Mouse (Mus musculus) kidney, adult 2 months (tissue): ENCODE results near the gene Tspan14. TPM values are rescaled to one million over a fixed set of nuclear protein-coding genes. Genes with fewer than 3 reads are reported as not detected.
A peak's percentile ranks its signal among the peaks of the same experiment; 100 is the strongest.

Source experiments
- DNase-seq: peaks from one replicate; pipeline ENCODE4 v3.0.0; 2021
- H3K27ac ChIP-seq: fragments of 200-500 bp; 2 replicates; pipeline ENCODE4 v1.5.1; 2012; ENCODE audit warnings: low read depth, low read length, control low read depth, inconsistent platforms; ENCODE audit not compliant: insufficient read depth
- H3K27me3 ChIP-seq: fragments of 200-500 bp; replicated peaks from 2 replicates; pipeline ENCODE4 v1.6.1; 2012; ENCODE audit warnings: mild to moderate bottlenecking, moderate library complexity, low read length, inconsistent platforms; ENCODE audit not compliant: control insufficient read depth, insufficient read depth
- H3K36me3 ChIP-seq: fragments of 200-500 bp; 2 replicates; pipeline ENCODE4 v1.6.1; 2012; ENCODE audit warnings: mild to moderate bottlenecking, moderate library complexity, low read length, inconsistent platforms; ENCODE audit not compliant: control insufficient read depth, insufficient read depth
- H3K4me1 ChIP-seq: fragments of 200-500 bp; 2 replicates; pipeline ENCODE4 v1.6.1; 2011; ENCODE audit warnings: low read length; ENCODE audit not compliant: control insufficient read depth, insufficient read depth
- H3K4me3 ChIP-seq: fragments of 200-500 bp; 2 replicates; pipeline ENCODE4 v1.5.1; 2011; ENCODE audit warnings: mild to moderate bottlenecking, low read depth, low read length, control low read depth; ENCODE audit not compliant: insufficient read depth
- CTCF ChIP-seq: fragments of 200-500 bp; conservative IDR thresholded peaks from 2 replicates; pipeline ENCODE4 v1.5.1; 2011; ENCODE audit warnings: low read depth, mild to moderate bottlenecking, control low read depth, low read length, moderate library complexity, mixed read lengths; ENCODE audit not compliant: insufficient read depth, insufficient read length
- POLR2A ChIP-seq: fragments of 200-500 bp; IDR thresholded peaks from one replicate; pipeline ENCODE4 v1.6.1; 2011; ENCODE audit warnings: low read depth, low read length, control low read depth
- WGBS: fragments of 180-500 bp; shearing (Covaris S2); methylation state at CpG from one replicate; pipeline ENCODE4 v1.1.7; 2018; 5-methylcytosine and 5-hydroxymethylcytosine counted together
- polyA plus RNA-seq: library from polyadenylated mRNA; depleted of rRNA; stranded (reverse); fragments of >200 nt; gene quantifications from 2 replicates; pipeline ENCODE4 v1.2.3, GENCODE M21; 2012

Tspan14 gene
- polyA plus RNA-seq, 1 experiment, result 121 TPM

DNA sequence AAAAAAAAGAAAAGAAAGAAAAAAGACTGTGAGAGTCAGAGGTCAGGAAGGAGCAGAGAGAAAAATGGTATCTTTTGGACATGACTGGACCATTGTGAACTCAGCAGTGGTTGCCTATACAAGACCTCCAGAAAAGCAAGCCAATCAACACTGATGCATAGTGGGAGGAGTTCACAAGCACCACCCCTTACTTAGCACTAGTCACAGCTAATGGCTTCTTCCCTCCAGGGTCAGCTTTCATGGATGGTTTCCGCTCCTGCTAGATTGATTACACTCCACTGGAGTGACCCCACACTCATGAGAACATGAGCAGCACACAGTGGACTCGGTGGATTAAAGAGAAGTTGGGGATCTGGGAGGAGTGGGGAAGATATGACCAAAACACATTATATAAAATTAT lies 66.3 kb downstream of the Tspan14 start:
- Histone ChIP-seq H3K27ac (no peak overlapping the region), H3K4me1 (peaks cover 16% of the 10 kb centered on the region), H3K36me3 (no peaks in the 10 kb centered on the region), H3K27me3 (no peaks in the 10 kb centered on the region), H3K4me3 (no peak overlapping the region)
- 35% methylated on average over 2 of the region's 2 CpGs for WGBS
- TF ChIP-seq CTCF, result no peak
- no peak for DNase-seq

DNA sequence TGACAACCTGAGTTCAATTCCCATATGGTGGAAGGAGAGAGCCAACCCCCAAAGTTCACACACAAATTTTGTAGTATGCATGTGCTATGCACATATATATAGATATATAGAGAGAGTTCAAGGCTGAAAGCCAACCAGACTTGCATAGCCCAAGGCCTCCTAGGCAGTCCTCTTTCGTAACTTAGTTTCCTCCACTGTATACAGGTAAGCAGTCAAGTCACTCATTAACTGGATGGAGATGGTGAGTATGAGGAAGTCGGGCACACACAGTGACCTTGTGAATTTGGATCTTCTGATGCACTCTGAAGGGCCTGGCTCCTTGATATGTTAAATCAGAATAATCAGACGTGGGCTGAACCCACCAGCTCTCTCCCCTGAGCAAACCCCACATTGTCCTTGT lies 68.7 kb downstream of the Tspan14 start:
- no peak overlapping the region; the same call in 1 of the 2 replicates for H3K27ac ChIP-seq
- H3K36me3 ChIP-seq, result no peaks in the 10 kb centered on the region
- H3K4me1 ChIP-seq, result peaks cover 12% of the 10 kb centered on the region
- no peaks in the 10 kb centered on the region for H3K27me3 ChIP-seq
- no peak overlapping the region for H3K4me3 ChIP-seq
- TF ChIP-seq POLR2A (no peak), CTCF (no peak)
- 47% methylated on average over 3 of the region's 3 CpGs for WGBS
- no peak for DNase-seq

DNA sequence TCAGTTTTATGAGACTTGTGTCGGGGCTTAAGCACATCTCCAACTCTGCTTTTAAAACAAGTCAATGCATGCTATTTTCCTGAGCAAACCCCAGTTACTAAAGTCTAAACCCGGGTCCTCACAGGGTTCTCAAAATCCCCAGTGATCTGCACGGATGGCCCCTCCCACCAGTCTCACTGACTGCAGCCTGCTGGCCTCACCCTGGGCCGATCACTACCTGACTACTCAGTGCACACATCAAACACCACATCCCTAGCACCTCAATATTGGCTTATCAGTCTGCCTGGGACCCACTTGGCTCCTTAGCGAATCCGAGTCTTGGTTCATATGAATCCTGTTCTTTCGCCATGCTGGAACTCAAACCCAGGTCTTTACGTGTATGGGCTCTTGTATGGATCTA lies 70.9 kb downstream of the Tspan14 start:
- no peaks in the 10 kb centered on the region for H3K36me3 ChIP-seq
- DNase-seq, result no peak
- no peak for TF ChIP-seq POLR2A
- TF ChIP-seq CTCF, result no peak
- H3K4me3 ChIP-seq, result no peak overlapping the region
- H3K27ac ChIP-seq, result no peak overlapping the region
- H3K4me1 ChIP-seq, result peaks cover 10% of the 10 kb centered on the region
- H3K27me3 ChIP-seq, result no peaks in the 10 kb centered on the region
- WGBS, result 74% methylated on average over 8 of the region's 8 CpGs

DNA sequence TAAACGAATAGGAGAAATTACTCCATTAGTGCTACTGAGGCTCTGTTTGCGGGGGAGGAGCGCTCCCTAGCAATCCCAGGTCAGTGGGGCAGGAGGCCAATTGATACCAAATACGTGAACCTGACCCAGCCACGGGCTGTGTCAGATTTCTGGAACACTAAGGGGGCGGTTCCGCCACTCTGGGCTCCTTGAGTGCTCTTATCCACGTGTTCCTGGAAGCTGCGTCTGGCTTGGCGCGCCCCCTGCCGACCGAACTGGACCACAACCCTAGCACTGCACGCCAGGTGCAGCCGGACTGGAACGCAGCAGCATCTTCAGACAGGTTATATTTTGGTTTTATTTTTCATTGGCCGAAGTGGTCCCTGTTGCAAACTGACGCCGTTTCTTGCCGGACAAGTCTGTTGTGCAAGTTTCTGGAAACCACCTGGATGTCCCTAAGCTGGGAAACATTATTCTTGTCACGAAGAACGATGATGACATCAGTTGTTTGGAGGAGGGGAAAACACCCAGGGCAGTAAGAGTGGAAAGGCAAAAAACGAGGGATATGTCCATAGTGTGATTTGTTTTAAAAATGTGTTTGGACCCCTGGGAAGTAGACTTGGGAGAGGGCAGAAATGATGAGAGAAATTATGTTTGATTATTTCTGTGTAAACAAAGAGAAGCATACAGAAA lies 71.9 kb downstream of the Tspan14 start:
- peaks cover 4% of the 10 kb centered on the region; the same call in 1 of the 2 replicates for H3K4me1 ChIP-seq
- H3K27me3 ChIP-seq, result no peaks in the 10 kb centered on the region
- DNase-seq, result peak; percentile 85
- no peak overlapping the region for H3K27ac ChIP-seq
- TF ChIP-seq CTCF (peak; percentile 90), POLR2A (no peak)
- no peak overlapping the region for H3K4me3 ChIP-seq
- H3K36me3 ChIP-seq, result no peaks in the 10 kb centered on the region
- WGBS, result 6% methylated on average over 23 of the region's 23 CpGs

DNA sequence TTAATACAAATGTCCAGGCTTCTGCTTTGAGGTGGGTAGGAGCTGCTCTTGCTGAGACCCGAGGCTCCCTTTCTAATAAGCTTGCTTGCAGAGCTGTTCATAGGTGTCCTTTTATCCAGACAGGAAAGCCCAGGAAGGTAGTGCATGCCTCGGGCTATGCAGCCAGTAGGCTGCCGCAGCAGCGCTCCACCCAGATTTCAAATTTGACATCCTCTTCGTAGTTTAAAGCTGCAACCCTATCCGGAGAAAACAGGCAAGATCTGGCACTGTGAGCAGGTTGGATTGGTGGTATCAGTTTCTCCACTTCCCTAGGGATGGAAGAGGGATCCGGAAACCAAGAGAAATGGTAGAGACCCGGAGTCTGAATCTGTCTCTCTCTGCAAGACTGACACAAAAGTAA lies 72.7 kb downstream of the Tspan14 start:
- no peak for TF ChIP-seq POLR2A
- TF ChIP-seq CTCF, result no peak

DNA sequence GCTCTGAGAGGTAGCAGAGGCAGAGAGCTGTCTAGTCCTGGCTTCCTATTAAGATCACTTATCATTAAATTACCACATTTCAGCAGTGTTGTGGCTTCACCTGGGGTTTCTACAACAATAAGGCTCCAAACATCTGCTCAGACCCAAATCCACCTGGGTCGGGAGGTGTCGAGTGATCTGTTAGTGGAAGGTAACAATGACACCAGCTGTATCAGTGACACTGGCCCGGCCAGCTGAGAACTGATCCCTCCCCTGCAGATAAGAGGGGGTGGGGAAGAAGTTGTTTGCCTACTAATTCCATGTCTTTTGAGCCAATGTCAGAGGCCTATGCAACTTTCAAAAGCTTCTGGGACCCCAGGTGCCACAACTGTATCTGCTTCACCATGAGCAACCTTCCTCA lies 73.4 kb downstream of the Tspan14 start, which contains the start of gene Sh2d4b:
Sh2d4b (minus strand) TSS at position 71 of the 400 bp plus-strand sequence.
- Histone ChIP-seq H3K4me1 (0 out of 2 replicates have a peak, but pooled peaks cover 2% of the 10 kb centered on the region), H3K27ac (no peak within 1 kb of the TSS), H3K4me3 (no peak within 1 kb of the TSS), H3K27me3 (no peaks in the 10 kb centered on the region), H3K36me3 (no peaks in the 10 kb centered on the region)
- no peak for TF ChIP-seq CTCF
- no peak for TF ChIP-seq POLR2A
- WGBS, result 79% methylated on average over 3 of the region's 3 CpGs
- no peak for DNase-seq

More for the DNA sequence above, 72.7 kb downstream of the Tspan14 start:
- H3K4me1 ChIP-seq, result 0 out of 2 replicates have a peak, but pooled peaks cover 2% of the 10 kb centered on the region
- DNase-seq, result no peak
- H3K27me3 ChIP-seq, result no peaks in the 10 kb centered on the region
- no peak overlapping the region for H3K4me3 ChIP-seq
- 49% methylated on average over 8 of the region's 8 CpGs for WGBS
- H3K36me3 ChIP-seq, result no peaks in the 10 kb centered on the region
- no peak overlapping the region for H3K27ac ChIP-seq

DNA sequence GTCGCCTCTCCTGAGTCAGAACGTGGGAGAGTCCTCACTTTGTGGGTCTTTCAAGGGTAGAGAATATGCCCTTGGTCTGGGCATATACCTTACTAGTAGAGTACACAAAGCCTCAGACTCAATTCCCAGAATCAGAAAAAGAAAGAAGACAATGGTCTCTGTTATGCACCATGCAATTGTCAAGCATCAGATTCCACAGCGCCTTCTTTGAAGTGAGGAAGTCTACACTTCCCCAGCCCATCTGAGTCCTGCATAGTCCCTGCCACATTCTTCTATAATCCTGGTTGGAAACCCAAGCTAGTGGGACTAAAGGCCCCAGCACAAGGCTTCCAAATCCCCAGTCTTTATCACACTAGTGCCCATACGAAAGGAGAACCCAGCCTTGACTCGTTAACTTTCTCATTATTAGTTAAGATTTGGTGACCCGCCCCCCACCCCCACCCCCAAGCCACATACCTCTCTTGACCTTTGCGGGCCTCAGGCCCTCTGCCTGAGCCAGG lies 74.2 kb downstream of the Tspan14 start:
- WGBS, result 80% methylated on average over 7 of the region's 7 CpGs
- Histone ChIP-seq H3K4me3 (no peak overlapping the region), H3K27me3 (no peaks in the 10 kb centered on the region), H3K27ac (no peak overlapping the region), H3K36me3 (no peaks in the 10 kb centered on the region), H3K4me1 (no peaks in the 10 kb centered on the region)
- TF ChIP-seq POLR2A (no peak), CTCF (no peak)
- no peak for DNase-seq
